Mouse (Mus musculus): Measurements from ENCODE around the gene Plekha6. TPM values are rescaled to one million over a fixed set of nuclear protein-coding genes. Genes with fewer than 3 reads are reported as not detected.

The Plekha6 gene
- polyA plus RNA-seq, 1 experiment, result 2.6 TPM

- Histone ChIP-seq H3K4me1 (ENCODE audit: control insufficient read depth, insufficient read depth, low read length) (peaks cover 12% of the 10 kb centered on the region), H3K27ac (ENCODE audit: insufficient read depth, low read length) (no peak overlapping the region), H3K4me3 (ENCODE audit: insufficient read depth, low read length) (no peak overlapping the region)
- TF ChIP-seq POLR2A (IDR thresholded peaks at IDR 0.05; ENCODE audit: low read depth, low read length) (no peak), CTCF (IDR thresholded peaks at IDR 0.05; ENCODE audit: borderline replicate concordance, insufficient read depth, low read length) (no peak)
Observed at GRCm38 (mm10) chr1:133190550-133190949, 26.5 kb downstream of the Plekha6 start.

GRCm38 (mm10) chr1:133196181-133196580 lies 32.2 kb downstream of the Plekha6 start:
- no peak for TF ChIP-seq CTCF (IDR thresholded peaks at IDR 0.05; ENCODE audit: borderline replicate concordance, insufficient read depth, low read length)
- no peak for TF ChIP-seq POLR2A (IDR thresholded peaks at IDR 0.05; ENCODE audit: low read depth, low read length)
- H3K27ac ChIP-seq (ENCODE audit: insufficient read depth, low read length), result no peak overlapping the region
- no peaks in the 10 kb centered on the region; the same call in 1 of the 2 replicates for H3K4me1 ChIP-seq (ENCODE audit: control insufficient read depth, insufficient read depth, low read length)
- H3K4me3 ChIP-seq (ENCODE audit: insufficient read depth, low read length), result no peak overlapping the region

- H3K27ac ChIP-seq (ENCODE audit: insufficient read depth, low read length), result no peak overlapping the region
- TF ChIP-seq POLR2A (IDR thresholded peaks at IDR 0.05; ENCODE audit: low read depth, low read length) (no peak), CTCF (IDR thresholded peaks at IDR 0.05; ENCODE audit: borderline replicate concordance, insufficient read depth, low read length) (no peak)
Observed at GRCm38 (mm10) chr1:133197266-133197665, 33.3 kb downstream of the Plekha6 start.

DNA sequence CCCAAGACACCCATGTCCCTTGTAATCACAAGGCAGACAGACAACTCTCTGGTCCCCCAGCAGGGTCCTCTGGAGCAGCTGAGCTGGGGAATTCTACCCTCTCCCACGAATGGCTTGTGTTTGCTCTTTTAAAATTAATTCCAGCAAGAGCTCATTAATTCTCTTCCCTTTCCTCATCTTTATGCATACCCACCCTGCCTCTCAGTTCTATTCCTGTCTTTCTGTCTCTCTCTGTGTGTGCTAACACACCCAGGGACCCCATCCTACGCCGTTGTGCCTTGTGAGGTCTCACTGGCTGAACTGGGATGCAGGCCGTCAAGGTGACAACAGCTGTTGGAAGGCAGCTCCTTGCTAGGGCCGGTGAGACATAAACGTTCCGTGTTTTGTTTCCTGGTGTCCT lies 35.7 kb downstream of the Plekha6 start:
- Histone ChIP-seq H3K27ac (ENCODE audit: insufficient read depth, low read length) (no peak overlapping the region), H3K4me1 (ENCODE audit: control insufficient read depth, insufficient read depth, low read length) (no peaks in the 10 kb centered on the region; the same call in 1 of the 2 replicates), H3K4me3 (ENCODE audit: insufficient read depth, low read length) (no peak overlapping the region)
- TF ChIP-seq POLR2A (IDR thresholded peaks at IDR 0.05; ENCODE audit: low read depth, low read length) (no peak), CTCF (IDR thresholded peaks at IDR 0.05; ENCODE audit: borderline replicate concordance, insufficient read depth, low read length) (no peak)

More at GRCm38 (mm10) chr1:133197266-133197665, 33.3 kb downstream of the Plekha6 start:
- no peaks in the 10 kb centered on the region; the same call in 1 of the 2 replicates for H3K4me1 ChIP-seq (ENCODE audit: control insufficient read depth, insufficient read depth, low read length)
- no peak overlapping the region for H3K4me3 ChIP-seq (ENCODE audit: insufficient read depth, low read length)

DNA sequence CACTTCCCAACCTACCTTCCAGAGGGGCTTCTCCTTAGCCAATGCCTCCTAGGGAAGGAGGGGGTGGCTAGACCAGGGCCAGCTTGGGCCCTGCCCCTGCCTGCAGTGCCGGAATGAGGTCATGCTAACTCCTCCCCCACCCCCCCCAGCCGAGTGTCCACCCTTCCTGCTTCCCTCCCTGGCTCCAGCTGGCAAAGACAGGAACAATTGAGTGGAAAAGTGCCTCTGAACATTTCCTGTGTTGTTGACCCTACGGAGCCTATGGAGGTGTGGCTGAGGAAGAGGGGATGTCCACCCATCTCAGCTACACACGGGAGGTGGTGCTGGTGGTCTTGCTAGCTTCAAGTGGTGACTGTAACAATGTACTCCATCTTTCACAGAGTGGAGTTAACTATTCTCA lies 37.5 kb downstream of the Plekha6 start:
- no peak for TF ChIP-seq POLR2A (IDR thresholded peaks at IDR 0.05; ENCODE audit: low read depth, low read length)
- TF ChIP-seq CTCF (IDR thresholded peaks at IDR 0.05; ENCODE audit: borderline replicate concordance, insufficient read depth, low read length), result no peak
- no peak overlapping the region for H3K4me3 ChIP-seq (ENCODE audit: insufficient read depth, low read length)
- H3K4me1 ChIP-seq (ENCODE audit: control insufficient read depth, insufficient read depth, low read length), result no peaks in the 10 kb centered on the region; the same call in 1 of the 2 replicates
- H3K27ac ChIP-seq (ENCODE audit: insufficient read depth, low read length), result no peak overlapping the region

GRCm38 (mm10) chr1:133203701-133204100 lies 39.7 kb downstream of the Plekha6 start:
- no peak for TF ChIP-seq POLR2A (IDR thresholded peaks at IDR 0.05; ENCODE audit: low read depth, low read length)
- no peak for TF ChIP-seq CTCF (IDR thresholded peaks at IDR 0.05; ENCODE audit: borderline replicate concordance, insufficient read depth, low read length)
- Histone ChIP-seq H3K4me1 (ENCODE audit: control insufficient read depth, insufficient read depth, low read length) (no peaks in the 10 kb centered on the region; the same call in 1 of the 2 replicates), H3K4me3 (ENCODE audit: insufficient read depth, low read length) (no peak overlapping the region), H3K27ac (ENCODE audit: insufficient read depth, low read length) (no peak overlapping the region)

DNA sequence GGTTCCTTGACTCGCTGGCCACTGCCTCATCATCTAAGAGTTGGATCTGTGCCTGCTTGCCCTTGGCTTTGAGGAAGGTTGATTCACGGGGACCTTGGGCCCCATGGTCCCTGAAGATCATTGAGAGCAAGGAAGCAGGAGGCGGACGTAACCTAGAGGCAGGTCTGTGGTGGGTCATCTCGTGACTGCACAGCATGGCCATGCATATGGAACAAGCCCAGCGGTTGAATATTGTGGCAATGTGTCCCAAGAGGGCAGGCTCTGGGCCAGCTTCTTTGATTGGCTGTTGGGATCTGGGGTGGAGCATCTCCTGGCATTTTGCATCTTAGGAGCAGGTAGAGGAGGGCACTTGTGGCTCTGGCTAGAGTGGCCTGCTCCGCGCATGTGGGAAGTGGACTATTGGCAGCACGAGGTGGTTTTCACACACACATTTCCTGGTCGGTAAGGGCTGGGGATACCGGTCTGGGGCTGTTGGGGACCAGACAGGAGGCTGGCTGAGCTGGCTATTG lies 40.4 kb downstream of the Plekha6 start:
- Histone ChIP-seq H3K27ac (ENCODE audit: insufficient read depth, low read length) (no peak overlapping the region), H3K4me1 (ENCODE audit: control insufficient read depth, insufficient read depth, low read length) (peaks cover 3% of the 10 kb centered on the region), H3K4me3 (ENCODE audit: insufficient read depth, low read length) (no peak overlapping the region)
- no peak for TF ChIP-seq CTCF (IDR thresholded peaks at IDR 0.05; ENCODE audit: borderline replicate concordance, insufficient read depth, low read length)
- TF ChIP-seq POLR2A (IDR thresholded peaks at IDR 0.05; ENCODE audit: low read depth, low read length), result no peak

DNA sequence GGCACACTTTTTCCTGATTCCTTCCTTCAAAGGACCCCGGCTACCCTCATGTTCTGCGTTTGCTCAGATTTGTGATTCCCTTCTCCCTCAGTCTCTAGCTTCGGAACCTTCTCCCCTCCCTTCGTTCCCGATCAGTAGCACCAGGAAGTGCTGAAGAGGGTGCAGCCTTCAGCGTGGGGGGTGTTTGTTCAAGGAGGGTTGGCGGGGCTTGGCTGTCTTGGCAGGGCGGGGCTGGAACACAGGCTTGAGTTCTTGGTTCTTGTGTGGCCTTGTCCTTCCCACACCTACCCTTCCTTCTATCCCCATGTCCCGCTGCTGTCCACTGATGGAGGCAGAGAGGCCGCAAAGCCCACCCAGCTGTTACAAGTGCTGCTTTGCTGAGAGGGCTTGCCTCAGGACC lies 41.0 kb downstream of the Plekha6 start:
- Histone ChIP-seq H3K4me1 (ENCODE audit: control insufficient read depth, insufficient read depth, low read length) (peaks cover 4% of the 10 kb centered on the region), H3K27ac (ENCODE audit: insufficient read depth, low read length) (no peak overlapping the region), H3K4me3 (ENCODE audit: insufficient read depth, low read length) (no peak overlapping the region)
- TF ChIP-seq CTCF (IDR thresholded peaks at IDR 0.05; ENCODE audit: borderline replicate concordance, insufficient read depth, low read length), result no peak
- TF ChIP-seq POLR2A (IDR thresholded peaks at IDR 0.05; ENCODE audit: low read depth, low read length), result no peak

- no peak for TF ChIP-seq CTCF (IDR thresholded peaks at IDR 0.05; ENCODE audit: borderline replicate concordance, insufficient read depth, low read length)
- TF ChIP-seq POLR2A (IDR thresholded peaks at IDR 0.05; ENCODE audit: low read depth, low read length), result no peak
- Histone ChIP-seq H3K27ac (ENCODE audit: insufficient read depth, low read length) (no peak overlapping the region), H3K4me1 (ENCODE audit: control insufficient read depth, insufficient read depth, low read length) (peaks cover 4% of the 10 kb centered on the region; the same call in 1 of the 2 replicates), H3K4me3 (ENCODE audit: insufficient read depth, low read length) (no peak overlapping the region)
Observed at GRCm38 (mm10) chr1:133208086-133208815, 44.2 kb downstream of the Plekha6 start.

DNA sequence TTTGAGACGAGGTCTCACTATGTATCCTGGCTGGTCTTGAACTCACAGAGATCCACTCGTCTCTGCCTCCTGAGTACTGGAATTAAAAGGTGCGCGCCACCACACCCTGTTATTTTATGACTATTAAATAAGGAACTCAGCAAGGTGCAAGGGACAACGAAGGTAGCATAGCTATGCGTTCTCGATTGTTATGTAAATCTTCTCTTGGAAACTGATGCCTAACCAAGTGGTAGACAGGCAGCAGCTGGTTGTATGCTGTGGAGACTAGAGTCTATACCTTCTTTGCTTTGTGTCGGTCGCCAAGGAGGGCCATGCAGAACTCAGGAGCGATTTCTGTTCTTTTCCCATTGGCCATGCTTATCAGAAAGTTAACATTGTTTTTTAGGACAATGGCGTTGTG lies 45.0 kb downstream of the Plekha6 start:
- Histone ChIP-seq H3K4me1 (ENCODE audit: control insufficient read depth, insufficient read depth, low read length) (peaks cover 4% of the 10 kb centered on the region; the same call in 1 of the 2 replicates), H3K4me3 (ENCODE audit: insufficient read depth, low read length) (no peak overlapping the region), H3K27ac (ENCODE audit: insufficient read depth, low read length) (no peak overlapping the region)
- TF ChIP-seq CTCF (IDR thresholded peaks at IDR 0.05; ENCODE audit: borderline replicate concordance, insufficient read depth, low read length) (no peak), POLR2A (IDR thresholded peaks at IDR 0.05; ENCODE audit: low read depth, low read length) (no peak)

Measured in embryonic fibroblast, embryonic 13.5 days (primary cell).